ENCODE assay signal across 24 mouse cellular contexts in genomic region chr5:112652036-112652435, GRCm38 (mm10).
DNase-seq lines count a peak whose midpoint lies in the region; ATAC-seq lines count a peak whose summit lies in the region.
"Had no signal": no experiment of that assay in that cellular context is flagged by ENCODE, and none has a peak within 500 bp of the region (broad histone marks: within the 10 kb centered on the region; RNA-seq: fewer than 3 reads in every experiment).

No protein-coding gene starts in this region.

- peaks cover 20% of the 10 kb centered on the region for H3K27me3 ChIP-seq in hindbrain, embryonic 10.5 days (ENCODE audit: insufficient read depth, poor library complexity, severe bottlenecking)
- H3K27me3 ChIP-seq in hindbrain, embryonic 11.5 days (ENCODE audit: control insufficient read depth, insufficient read depth, low read length): peaks cover 2% of the 10 kb centered on the region; the same call in 1 of the 2 replicates
- H3K27me3 ChIP-seq in limb, embryonic 15.5 days: peaks cover 13% of the 10 kb centered on the region; the same call in 1 of the 2 replicates
- peaks cover 33% of the 10 kb centered on the region for H3K27me3 ChIP-seq in limb, embryonic 10.5 days (ENCODE audit: low read depth, poor library complexity, severe bottlenecking)
- H3K27me3 ChIP-seq: Patski had no signal

- ATAC-seq in hindbrain, embryonic 11.5 days (ENCODE audit: low FRiP score): no peak
- peak; percentile 45; the same call in 1 of the 2 replicates for ATAC-seq in limb, embryonic 15.5 days (ENCODE audit: insufficient number of reproducible peaks, low FRiP score, low TSS enrichment, low read depth)
- ATAC-seq: inflammation-experienced regulatory T-cells, adult 6 months; Patski had no signal

- no peak overlapping the region for H3K9ac ChIP-seq in hindbrain, embryonic 11.5 days (ENCODE audit: low read depth, low read length)
- H3K9ac ChIP-seq in limb, embryonic 15.5 days: no peak overlapping the region
- H3K9ac ChIP-seq: embryonic facial prominence, embryonic 12.5 days; heart, embryonic 13.5 days; liver, embryonic 14.5 days; lung, embryonic 14.5 days; neural tube, embryonic 13.5 days; stomach, embryonic 15.5 days had no signal

- peak overlapping the region; percentile 35; the same call in 1 of the 2 replicates for H3K27ac ChIP-seq in hindbrain, embryonic 10.5 days
- no peak overlapping the region for H3K27ac ChIP-seq in hindbrain, embryonic 11.5 days (ENCODE audit: low read depth, low read length)
- 0 out of 2 replicates have a peak overlapping the region, but pooled peaks have one; percentile 34 for H3K27ac ChIP-seq in limb, embryonic 15.5 days
- H3K27ac ChIP-seq in limb, embryonic 10.5 days: no peak overlapping the region
- H3K27ac ChIP-seq: embryonic facial prominence, embryonic 12.5 days; heart, embryonic 13.5 days; liver, embryonic 14.5 days; neural tube, embryonic 13.5 days; stomach, embryonic 15.5 days had no signal

- DNase-seq in cerebellum, postnatal 14 days: peak; percentile 49 to 65
- DNase-seq in cerebellum, postnatal 36 days: no peak
- no peak for DNase-seq in hindbrain, embryonic 10.5 days (ENCODE audit: low spot score)
- DNase-seq in hindbrain, embryonic 11.5 days (ENCODE audit: low spot score): no peak
- no peak for DNase-seq in limb, embryonic 10.5 days (ENCODE audit: low spot score)
- peak; percentile 6 for DNase-seq in skeletal muscle tissue, adult 2 months (ENCODE audit: low read depth, low spot score)
- DNase-seq: adrenal gland, postnatal 10 days; cerebellum, adult 11-12 months; embryo, embryonic 11 days; gastrocnemius, postnatal 10 days; heart, postnatal 10 days; kidney, adult 11 months; kidney, postnatal 14 days; liver; lung, embryonic 14.5 days had no signal

- H3K4me1 ChIP-seq in hindbrain, embryonic 10.5 days (replicated peaks): peaks cover 54% of the 10 kb centered on the region
- H3K4me1 ChIP-seq in hindbrain, embryonic 11.5 days (replicated peaks; ENCODE audit: control insufficient read depth, insufficient read depth, low read length): peaks cover 10% of the 10 kb centered on the region
- peaks cover 16% of the 10 kb centered on the region for H3K4me1 ChIP-seq in limb, embryonic 15.5 days
- H3K4me1 ChIP-seq in limb, embryonic 10.5 days: peaks cover 30% of the 10 kb centered on the region

- no peaks in the 10 kb centered on the region for H3K36me3 ChIP-seq in hindbrain, embryonic 10.5 days
- no peaks in the 10 kb centered on the region for H3K36me3 ChIP-seq in hindbrain, embryonic 11.5 days (ENCODE audit: control insufficient read depth, insufficient read depth, low read length)
- no peaks in the 10 kb centered on the region for H3K36me3 ChIP-seq in limb, embryonic 15.5 days
- no peaks in the 10 kb centered on the region for H3K36me3 ChIP-seq in limb, embryonic 10.5 days
- H3K36me3 ChIP-seq: embryonic facial prominence, embryonic 12.5 days; heart, embryonic 13.5 days; neural tube, embryonic 13.5 days; stomach, embryonic 15.5 days had no signal

- 87% methylated on average over 4 of the region's 4 CpGs for WGBS in hindbrain, embryonic 10.5 days
- 90% methylated on average over 4 of the region's 4 CpGs for WGBS in hindbrain, embryonic 11.5 days
- WGBS in limb, embryonic 15.5 days: 75% methylated on average over 4 of the region's 4 CpGs
- 90% methylated on average over 4 of the region's 4 CpGs for WGBS in limb, embryonic 10.5 days

- H3K9me3 ChIP-seq in hindbrain, embryonic 10.5 days: peaks cover 8% of the 10 kb centered on the region; the same call in 1 of the 2 replicates
- H3K9me3 ChIP-seq in hindbrain, embryonic 11.5 days (ENCODE audit: control insufficient read depth, low read length): no peaks in the 10 kb centered on the region
- H3K9me3 ChIP-seq in limb, embryonic 15.5 days: no peaks in the 10 kb centered on the region
- no peaks in the 10 kb centered on the region for H3K9me3 ChIP-seq in limb, embryonic 10.5 days (replicated peaks)
- H3K9me3 ChIP-seq: embryonic facial prominence, embryonic 12.5 days; neural tube, embryonic 13.5 days; stomach, embryonic 15.5 days had no signal

- H3K4me3 ChIP-seq in hindbrain, embryonic 10.5 days: no peak overlapping the region
- H3K4me3 ChIP-seq in hindbrain, embryonic 11.5 days (ENCODE audit: low read depth, low read length): no peak overlapping the region
- no peak overlapping the region for H3K4me3 ChIP-seq in limb, embryonic 15.5 days
- H3K4me3 ChIP-seq in limb, embryonic 10.5 days: no peak overlapping the region
- H3K4me3 ChIP-seq: embryonic facial prominence, embryonic 12.5 days; heart, embryonic 13.5 days; neural tube, embryonic 13.5 days; stomach, embryonic 15.5 days had no signal

- H3K4me2 ChIP-seq in hindbrain, embryonic 11.5 days (replicated peaks; ENCODE audit: low read depth, low read length): no peak overlapping the region
- H3K4me2 ChIP-seq in limb, embryonic 15.5 days: no peak overlapping the region
- H3K4me2 ChIP-seq: embryonic facial prominence, embryonic 12.5 days; heart, embryonic 13.5 days; lung, embryonic 14.5 days; midbrain, embryonic 11.5 days; neural tube, embryonic 13.5 days; stomach, embryonic 15.5 days had no signal

Comparison
In these comparisons a context has a peak if more than half of its experiments do, and no peak if none do; other contexts are left out.
1. DNase-seq: peak in cerebellum, postnatal 14 days (2 of 2) and skeletal muscle tissue, adult 2 months (single experiment); none in cerebellum, postnatal 36 days (0 of 2), hindbrain, embryonic 10.5 days (single experiment), hindbrain, embryonic 11.5 days (single experiment) and limb, embryonic 10.5 days (single experiment).
2. H3K27ac ChIP-seq: peak in hindbrain, embryonic 10.5 days (single experiment) and limb, embryonic 15.5 days (single experiment); none in hindbrain, embryonic 11.5 days (single experiment) and limb, embryonic 10.5 days (single experiment).